Mouse (Mus musculus): ENCODE data around the gene Cables2.

DNA sequence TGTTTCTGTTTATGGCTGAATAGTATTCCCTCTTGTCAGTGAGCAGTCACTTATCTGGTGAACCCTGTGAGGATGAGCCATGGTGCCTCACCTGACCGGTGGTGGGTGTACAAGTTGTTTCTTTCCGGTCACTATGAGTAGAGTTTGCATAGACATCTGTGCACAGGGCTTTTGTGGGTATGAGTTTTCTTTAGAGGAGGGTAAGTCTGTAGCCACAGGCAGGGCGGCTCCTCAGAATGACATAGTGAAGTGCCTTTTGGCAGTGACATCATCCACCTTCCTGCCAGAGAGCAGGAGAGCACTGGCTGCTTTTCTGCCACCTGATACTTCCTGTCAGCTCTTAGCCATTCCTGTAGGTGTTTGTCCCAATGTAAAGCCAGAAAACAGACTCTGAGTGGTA is 32.2 kb upstream of the Cables2 start:
- TF ChIP-seq CTCF (IDR thresholded peaks at IDR 0.05; ENCODE audit: control insufficient read depth, insufficient read depth, insufficient read length) (no peak), CEBPB (IDR thresholded peaks at IDR 0.05; ENCODE audit: low read depth) (no peak), USF1 (IDR thresholded peaks at IDR 0.05; ENCODE audit: low read depth) (no peak)
